Mouse (Mus musculus) lung, postnatal 36 days (tissue): ENCODE results near the gene Adm2.

Source experiments
- DNase-seq: peaks from one replicate; pipeline ENCODE4 v3.0.0; 2022; ENCODE audit warnings: mixed read lengths

The Adm2 gene

GRCm38 (mm10) chr15:89322670-89323522 is at the start of gene Adm2:
Adm2 (plus strand) TSS chr15:89322720.
- DNase-seq: no peak

GRCm38 (mm10) chr15:89275497-89275896 is 47.0 kb upstream of the Adm2 start:
- DNase-seq: no peak

GRCm38 (mm10) chr15:89277366-89277765 is 45.2 kb upstream of the Adm2 start:
- DNase-seq: no peak

GRCm38 (mm10) chr15:89282546-89282945 is 40.0 kb upstream of the Adm2 start:
- no peak for DNase-seq

GRCm38 (mm10) chr15:89284094-89284493 is 38.4 kb upstream of the Adm2 start:
- DNase-seq: no peak

GRCm38 (mm10) chr15:89285004-89285403 is 37.5 kb upstream of the Adm2 start:
- DNase-seq: no peak

GRCm38 (mm10) chr15:89285478-89285877 is 37.0 kb upstream of the Adm2 start:
- DNase-seq: no peak

GRCm38 (mm10) chr15:89286114-89286513 is 36.4 kb upstream of the Adm2 start:
- DNase-seq: no peak

- DNase-seq: no peak
These were observed 35.9 kb upstream of the Adm2 start for GRCm38 (mm10) chr15:89286582-89286981.

- DNase-seq: no peak
These were observed 34.2 kb upstream of the Adm2 start for GRCm38 (mm10) chr15:89288227-89288767.

GRCm38 (mm10) chr15:89289455-89289854 is 33.1 kb upstream of the Adm2 start:
- DNase-seq: no peak

GRCm38 (mm10) chr15:89291521-89291920 is 31.0 kb upstream of the Adm2 start:
- no peak for DNase-seq

- DNase-seq: no peak
These were observed 29.7 kb upstream of the Adm2 start for GRCm38 (mm10) chr15:89292795-89293194.

GRCm38 (mm10) chr15:89293778-89294177 is 28.7 kb upstream of the Adm2 start:
- no peak for DNase-seq

GRCm38 (mm10) chr15:89295580-89296165 is 26.8 kb upstream of the Adm2 start:
- no peak for DNase-seq

- DNase-seq: peak; percentile 46
These were observed 26.1 kb upstream of the Adm2 start for GRCm38 (mm10) chr15:89296465-89296864.

- no peak for DNase-seq
These were observed 24.8 kb upstream of the Adm2 start for GRCm38 (mm10) chr15:89297695-89298094.

- no peak for DNase-seq
These were observed 22.3 kb upstream of the Adm2 start for GRCm38 (mm10) chr15:89300180-89300579.

- DNase-seq: no peak
These were observed 21.9 kb upstream of the Adm2 start for GRCm38 (mm10) chr15:89300600-89300999.

- DNase-seq: no peak
These were observed 16.6 kb upstream of the Adm2 start for GRCm38 (mm10) chr15:89305966-89306365.

- DNase-seq: no peak
These were observed 15.1 kb upstream of the Adm2 start for GRCm38 (mm10) chr15:89307461-89307860.

GRCm38 (mm10) chr15:89308406-89309139 is 13.9 kb upstream of the Adm2 start:
- DNase-seq: no peak

- peak; percentile 47 for DNase-seq
These were observed 12.5 kb upstream of the Adm2 start for GRCm38 (mm10) chr15:89309962-89310498.
